Mouse (Mus musculus) C2C12 (cell line): ENCODE results near the gene Terb1.

Source experiments
- CTCF ChIP-seq: IDR thresholded peaks from one replicate; pipeline ENCODE4 v1.5.1; 2011; ENCODE audit not compliant: control insufficient read depth, insufficient read depth, insufficient read length
- MAX ChIP-seq: IDR thresholded peaks from one replicate; pipeline ENCODE4 v1.6.1; 2011; ENCODE audit warnings: mild to moderate bottlenecking, control low read depth
- MYOG ChIP-seq: IDR thresholded peaks from one replicate; pipeline ENCODE4 v1.6.1; 2011; ENCODE audit not compliant: control insufficient read depth, insufficient read length; ENCODE audit errors: extremely low read depth
- USF1 ChIP-seq: IDR thresholded peaks from one replicate; pipeline ENCODE4 v1.6.1; 2011; ENCODE audit warnings: low read depth, mild to moderate bottlenecking, control low read depth, moderate library complexity

DNA sequence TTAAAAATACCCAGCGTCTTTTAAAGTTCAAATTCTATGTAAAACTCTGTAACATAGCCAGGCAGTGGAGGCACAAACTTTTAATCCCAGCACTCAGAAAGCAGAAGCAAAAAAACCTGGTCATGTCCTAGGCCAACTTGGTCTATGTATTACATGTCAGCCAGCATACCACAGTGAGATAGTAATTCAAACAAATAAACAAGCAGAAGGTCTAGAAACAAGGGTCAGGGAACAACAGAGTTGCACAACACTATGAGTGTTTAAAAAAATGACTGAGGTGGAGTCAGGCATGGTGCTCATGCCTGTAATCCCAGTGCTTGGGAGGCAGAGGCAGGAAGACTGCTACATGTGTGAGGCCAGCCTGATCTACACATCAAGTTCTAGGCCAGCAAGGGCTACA is 30.6 kb downstream of the Terb1 start:
- TF ChIP-seq CTCF (no peak), USF1 (no peak), MYOG (no peak), MAX (no peak)
